Mouse (Mus musculus) embryonic fibroblast, embryonic 13.5 days (primary cell): ENCODE data around the gene Neurl1b.

Source experiments
- CTCF ChIP-seq: IDR thresholded peaks from 2 replicates; pipeline ENCODE4 v1.5.1; 2011; ENCODE audit warnings: mild to moderate bottlenecking, control low read depth, low read length, moderate library complexity, borderline replicate concordance; ENCODE audit not compliant: insufficient read depth
- POLR2A ChIP-seq: IDR thresholded peaks from 2 replicates; pipeline ENCODE4 v1.6.1; 2011; ENCODE audit warnings: low read depth, mild to moderate bottlenecking, control low read depth, low read length, moderate library complexity

GRCm38 (mm10) chr17:26437089-26437815, 22.6 kb downstream of the Neurl1b start:
- no peak for TF ChIP-seq CTCF
- no peak for TF ChIP-seq POLR2A
